Mouse (Mus musculus): ENCODE data around the gene Rpl36-ps4. TPM values are rescaled to one million over a fixed set of nuclear protein-coding genes. Genes with fewer than 3 reads are reported as not detected.

Rpl36-ps4 gene
- polyA plus RNA-seq (2016; fragmentation: Nextera tagmentation; extraction: Ambion mirVana) = not detected in 2 replicates

GRCm38 (mm10) chr17:87920677-87921076, at the start of gene Rpl36-ps4:
TSS of gene Rpl36-ps4 (plus strand) at chr17:87920977.
- no peak for ATAC-seq (ENCODE audit: insufficient number of reproducible peaks, insufficient read depth, low FRiP score, low TSS enrichment, low read depth)
- Histone ChIP-seq H3K4me2 (no peak within 1 kb of the TSS), H3K27me3 (no peaks in the 10 kb centered on the region), H3K4me1 (replicated peaks) (no peaks in the 10 kb centered on the region), H3K9me3 (peaks cover 5% of the 10 kb centered on the region; the same call in 1 of the 2 replicates), H3K27ac (no peak within 1 kb of the TSS), H3K9ac (replicated peaks) (no peak within 1 kb of the TSS), H3K36me3 (no peaks in the 10 kb centered on the region), H3K4me3 (replicated peaks) (no peak within 1 kb of the TSS)
- WGBS = 88% methylated on average over 5 of the region's 5 CpGs

GRCm38 (mm10) chr17:87871461-87872126, 49.2 kb upstream of the Rpl36-ps4 start:
- H3K4me2 ChIP-seq = no peak overlapping the region
- no peak for ATAC-seq (ENCODE audit: insufficient number of reproducible peaks, insufficient read depth, low FRiP score, low TSS enrichment, low read depth)
- no peaks in the 10 kb centered on the region for H3K9me3 ChIP-seq
- H3K4me3 ChIP-seq (replicated peaks) = no peak overlapping the region
- H3K27me3 ChIP-seq = 0 out of 2 replicates have a peak, but pooled peaks cover 4% of the 10 kb centered on the region
- no peak overlapping the region for H3K27ac ChIP-seq
- H3K4me1 ChIP-seq (replicated peaks) = no peaks in the 10 kb centered on the region
- no peaks in the 10 kb centered on the region for H3K36me3 ChIP-seq
- 87% methylated on average over 13 of the region's 13 CpGs for WGBS
- no peak overlapping the region for H3K9ac ChIP-seq (replicated peaks)

- 58% methylated on average over 4 of the region's 4 CpGs for WGBS
These were observed 48.5 kb upstream of the Rpl36-ps4 start for GRCm38 (mm10) chr17:87872286-87872685.

GRCm38 (mm10) chr17:87873456-87873855, 47.3 kb upstream of the Rpl36-ps4 start:
- Histone ChIP-seq H3K36me3 (no peaks in the 10 kb centered on the region), H3K9ac (replicated peaks) (no peak overlapping the region), H3K27me3 (no peaks in the 10 kb centered on the region), H3K4me1 (replicated peaks) (0 out of 2 replicates have a peak, but pooled peaks cover 5% of the 10 kb centered on the region), H3K4me3 (replicated peaks) (no peak overlapping the region), H3K27ac (no peak overlapping the region), H3K4me2 (no peak overlapping the region), H3K9me3 (no peaks in the 10 kb centered on the region)
- no peak for ATAC-seq (ENCODE audit: insufficient number of reproducible peaks, insufficient read depth, low FRiP score, low TSS enrichment, low read depth)
- WGBS = 69% methylated on average over 7 of the region's 7 CpGs

More at GRCm38 (mm10) chr17:87872286-87872685, 48.5 kb upstream of the Rpl36-ps4 start:
- H3K9me3 ChIP-seq = no peaks in the 10 kb centered on the region
- H3K27me3 ChIP-seq = no peaks in the 10 kb centered on the region
- no peak overlapping the region for H3K4me2 ChIP-seq
- no peak overlapping the region for H3K9ac ChIP-seq (replicated peaks)
- H3K4me1 ChIP-seq (replicated peaks) = no peaks in the 10 kb centered on the region
- no peak overlapping the region for H3K27ac ChIP-seq
- no peak for ATAC-seq (ENCODE audit: insufficient number of reproducible peaks, insufficient read depth, low FRiP score, low TSS enrichment, low read depth)
- H3K4me3 ChIP-seq (replicated peaks) = no peak overlapping the region
- no peaks in the 10 kb centered on the region for H3K36me3 ChIP-seq

GRCm38 (mm10) chr17:87873943-87874342, 46.8 kb upstream of the Rpl36-ps4 start:
- H3K4me1 ChIP-seq (replicated peaks) = 0 out of 2 replicates have a peak, but pooled peaks cover 5% of the 10 kb centered on the region
- H3K27ac ChIP-seq = no peak overlapping the region
- ATAC-seq (ENCODE audit: insufficient number of reproducible peaks, insufficient read depth, low FRiP score, low TSS enrichment, low read depth) = no peak
- no peaks in the 10 kb centered on the region for H3K9me3 ChIP-seq
- H3K4me2 ChIP-seq = no peak overlapping the region
- H3K4me3 ChIP-seq (replicated peaks) = no peak overlapping the region
- no peak overlapping the region for H3K9ac ChIP-seq (replicated peaks)
- no peaks in the 10 kb centered on the region for H3K27me3 ChIP-seq
- WGBS = 82% methylated on average over 4 of the region's 4 CpGs
- no peaks in the 10 kb centered on the region for H3K36me3 ChIP-seq

- Histone ChIP-seq H3K4me2 (no peak overlapping the region), H3K4me3 (replicated peaks) (no peak overlapping the region), H3K9ac (replicated peaks) (no peak overlapping the region), H3K9me3 (no peaks in the 10 kb centered on the region), H3K4me1 (replicated peaks) (0 out of 2 replicates have a peak, but pooled peaks cover 5% of the 10 kb centered on the region), H3K27me3 (no peaks in the 10 kb centered on the region), H3K36me3 (no peaks in the 10 kb centered on the region), H3K27ac (no peak overlapping the region)
- 86% methylated on average over 8 of the region's 8 CpGs for WGBS
- no peak for ATAC-seq (ENCODE audit: insufficient number of reproducible peaks, insufficient read depth, low FRiP score, low TSS enrichment, low read depth)
These were observed 45.3 kb upstream of the Rpl36-ps4 start for GRCm38 (mm10) chr17:87875346-87875920.

- Histone ChIP-seq H3K27me3 (no peaks in the 10 kb centered on the region), H3K9me3 (no peaks in the 10 kb centered on the region), H3K27ac (no peak overlapping the region), H3K9ac (replicated peaks) (no peak overlapping the region), H3K4me3 (replicated peaks) (no peak overlapping the region), H3K4me2 (no peak overlapping the region), H3K4me1 (replicated peaks) (0 out of 2 replicates have a peak, but pooled peaks cover 5% of the 10 kb centered on the region), H3K36me3 (no peaks in the 10 kb centered on the region)
- 0 out of 2 replicates have a peak, but pooled peaks have one; percentile 19 for ATAC-seq (ENCODE audit: insufficient number of reproducible peaks, insufficient read depth, low FRiP score, low TSS enrichment, low read depth)
- 87% methylated on average over 11 of the region's 11 CpGs for WGBS
These were observed 44.3 kb upstream of the Rpl36-ps4 start for GRCm38 (mm10) chr17:87876295-87877000.

GRCm38 (mm10) chr17:87877207-87878073, 43.3 kb upstream of the Rpl36-ps4 start:
- Histone ChIP-seq H3K4me3 (replicated peaks) (no peak overlapping the region), H3K9ac (replicated peaks) (no peak overlapping the region; the same call in 1 of the 2 replicates), H3K4me2 (peak overlapping the region; percentile 35), H3K27me3 (no peaks in the 10 kb centered on the region), H3K4me1 (replicated peaks) (0 out of 2 replicates have a peak, but pooled peaks cover 5% of the 10 kb centered on the region), H3K9me3 (no peaks in the 10 kb centered on the region), H3K36me3 (no peaks in the 10 kb centered on the region), H3K27ac (no peak overlapping the region)
- no peak; the same call in 1 of the 2 replicates for ATAC-seq (ENCODE audit: insufficient number of reproducible peaks, insufficient read depth, low FRiP score, low TSS enrichment, low read depth)
- 30% methylated on average over 25 of the region's 25 CpGs for WGBS

GRCm38 (mm10) chr17:87878556-87879483, 42.0 kb upstream of the Rpl36-ps4 start:
- no peak for ATAC-seq (ENCODE audit: insufficient number of reproducible peaks, insufficient read depth, low FRiP score, low TSS enrichment, low read depth)
- Histone ChIP-seq H3K27me3 (no peaks in the 10 kb centered on the region), H3K27ac (no peak overlapping the region)

More at GRCm38 (mm10) chr17:87878556-87879483, 42.0 kb upstream of the Rpl36-ps4 start:
- 58% methylated on average over 10 of the region's 10 CpGs for WGBS
- Histone ChIP-seq H3K4me3 (replicated peaks) (no peak overlapping the region), H3K4me1 (replicated peaks) (0 out of 2 replicates have a peak, but pooled peaks cover 5% of the 10 kb centered on the region), H3K36me3 (no peaks in the 10 kb centered on the region), H3K9me3 (no peaks in the 10 kb centered on the region), H3K9ac (replicated peaks) (no peak overlapping the region), H3K4me2 (no peak overlapping the region)

Measured in limb, embryonic 12.5 days (tissue).